ENCODE assay signal across 10 mouse cellular contexts in the genomic region with DNA sequence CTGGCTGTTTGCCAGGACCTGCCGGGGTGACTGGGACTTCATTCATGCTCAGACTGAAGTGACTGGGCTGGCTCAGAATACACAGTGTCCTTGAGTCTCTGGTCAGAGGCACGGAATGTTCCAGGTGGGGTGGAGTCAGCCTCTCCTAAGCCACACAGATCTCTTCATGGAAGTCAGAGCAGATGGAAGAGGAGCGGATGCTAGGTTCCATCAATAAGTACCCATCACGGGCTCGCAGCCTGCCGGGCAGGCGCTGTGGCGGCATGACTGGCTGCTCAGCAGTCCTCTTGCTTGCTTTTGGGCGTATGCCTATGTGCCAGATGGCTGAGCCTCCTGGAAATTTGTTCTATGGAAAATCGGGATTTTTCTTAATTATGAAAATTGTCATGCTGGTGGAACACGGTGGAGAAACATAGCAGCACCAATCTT. TPM values are rescaled to one million over a fixed set of nuclear protein-coding genes. Genes with fewer than 3 reads are reported as not detected.
DNase-seq lines count a peak whose midpoint lies in the region; ATAC-seq lines count a peak whose summit lies in the region.
"Had no signal": no experiment of that assay in that cellular context is flagged by ENCODE, and none has a peak within 500 bp of the region (broad histone marks: within the 10 kb centered on the region; RNA-seq: fewer than 3 reads in every experiment).

No protein-coding gene starts in this region.

- H3K9me3 ChIP-seq in hindbrain, embryonic 13.5 days, result no peaks in the 10 kb centered on the region
- H3K9me3 ChIP-seq in hindbrain, embryonic 10.5 days, result no peaks in the 10 kb centered on the region
- no peaks in the 10 kb centered on the region for H3K9me3 ChIP-seq in embryonic facial prominence, embryonic 10.5 days
- H3K9me3 ChIP-seq: embryonic facial prominence, embryonic 13.5 days; liver, embryonic 15.5 days had no signal

- no peak overlapping the region for H3K4me2 ChIP-seq in hindbrain, embryonic 13.5 days
- H3K4me2 ChIP-seq: embryonic facial prominence, embryonic 13.5 days; liver, embryonic 15.5 days had no signal

- peaks cover 13% of the 10 kb centered on the region for H3K27me3 ChIP-seq in hindbrain, embryonic 13.5 days
- H3K27me3 ChIP-seq in hindbrain, embryonic 10.5 days (ENCODE audit: insufficient read depth, poor library complexity, severe bottlenecking), result 0 out of 2 replicates have a peak, but pooled peaks cover 5% of the 10 kb centered on the region
- H3K27me3 ChIP-seq in embryonic facial prominence, embryonic 10.5 days (replicated peaks; ENCODE audit: low read depth, poor library complexity, severe bottlenecking), result no peaks in the 10 kb centered on the region; the same call in 1 of the 2 replicates
- H3K27me3 ChIP-seq: embryonic facial prominence, embryonic 13.5 days had no signal

- ATAC-seq in hindbrain, embryonic 13.5 days (ENCODE audit: low FRiP score), result no peak

- no peak for DNase-seq in hindbrain, embryonic 10.5 days (ENCODE audit: low spot score)
- DNase-seq in cerebellum, adult 8-10 months, result peak; percentile 92
- DNase-seq in layer of hippocampus, postnatal 14 days (ENCODE audit: low spot score in 2 of 2), result peak; percentile 84 to 93
- peak; percentile 67 to 80 for DNase-seq in right cerebral cortex, adult 2 months (ENCODE audit: low spot score in 2 of 2)
- no peak for DNase-seq in embryo, embryonic 9.5 days (ENCODE audit: extremely low spot score)
- no peak for DNase-seq in embryonic facial prominence, embryonic 10.5 days (ENCODE audit: low spot score)
- no peak for DNase-seq in heart, postnatal 36 days

- peak overlapping the region; percentile 56 for H3K27ac ChIP-seq in hindbrain, embryonic 13.5 days
- no peak overlapping the region for H3K27ac ChIP-seq in hindbrain, embryonic 10.5 days
- H3K27ac ChIP-seq in embryonic facial prominence, embryonic 10.5 days (replicated peaks), result no peak overlapping the region
- H3K27ac ChIP-seq: embryonic facial prominence, embryonic 13.5 days; liver, embryonic 15.5 days had no signal

- no peak overlapping the region for H3K4me3 ChIP-seq in hindbrain, embryonic 13.5 days
- H3K4me3 ChIP-seq in hindbrain, embryonic 10.5 days, result no peak overlapping the region
- H3K4me3 ChIP-seq in embryonic facial prominence, embryonic 10.5 days, result no peak overlapping the region
- H3K4me3 ChIP-seq: embryonic facial prominence, embryonic 13.5 days; liver, embryonic 15.5 days had no signal

- intact Hi-C loops in heart, postnatal 36 days (cut with DNase I), result no loop called here

- H3K4me1 ChIP-seq in hindbrain, embryonic 13.5 days (replicated peaks), result peaks cover 24% of the 10 kb centered on the region
- H3K4me1 ChIP-seq in hindbrain, embryonic 10.5 days (replicated peaks), result peaks cover 19% of the 10 kb centered on the region
- peaks cover 12% of the 10 kb centered on the region for H3K4me1 ChIP-seq in embryonic facial prominence, embryonic 10.5 days
- H3K4me1 ChIP-seq: liver, embryonic 15.5 days had no signal

- WGBS in hindbrain, embryonic 13.5 days, result 75% methylated on average over 11 of the region's 11 CpGs
- 90% methylated on average over 11 of the region's 11 CpGs for WGBS in hindbrain, embryonic 10.5 days
- 90% methylated on average over 11 of the region's 11 CpGs for WGBS in embryonic facial prominence, embryonic 10.5 days

- H3K9ac ChIP-seq in hindbrain, embryonic 13.5 days, result no peak overlapping the region
- H3K9ac ChIP-seq: embryonic facial prominence, embryonic 13.5 days; liver, embryonic 15.5 days had no signal

- no peaks in the 10 kb centered on the region for H3K36me3 ChIP-seq in hindbrain, embryonic 13.5 days
- H3K36me3 ChIP-seq in hindbrain, embryonic 10.5 days, result no peaks in the 10 kb centered on the region
- no peaks in the 10 kb centered on the region for H3K36me3 ChIP-seq in embryonic facial prominence, embryonic 10.5 days (replicated peaks)
- H3K36me3 ChIP-seq: embryonic facial prominence, embryonic 13.5 days; liver, embryonic 15.5 days had no signal

RNA-seq across cellular contexts. Expression of a gene that starts 32.6 kb away (rescaled TPM):
- polyA plus RNA-seq in hindbrain, embryonic 13.5 days (2015; fragmentation: Nextera tagmentation; extraction: Ambion mirVana), result 120 and 126 TPM in 2 replicates
- 89.7 and 98.6 TPM in 2 replicates for polyA plus RNA-seq in hindbrain, embryonic 10.5 days (2016; fragmentation: Nextera tagmentation; extraction: Ambion mirVana)
- 100 to 1,000 TPM; 129 to 130 TPM for total RNA-seq in layer of hippocampus, postnatal 14 days (2021)
- 72.4 and 74.2 TPM in 2 replicates for polyA plus RNA-seq in embryonic facial prominence, embryonic 10.5 days (2016; fragmentation: Nextera tagmentation; extraction: Ambion mirVana)
- total RNA-seq in heart, postnatal 36 days (2021), result 10 to 100 TPM; 51.5 to 54.2 TPM

Comparison
In these comparisons a context has a peak if more than half of its experiments do, and no peak if none do; other contexts are left out.
1. DNase-seq: peak in cerebellum, adult 8-10 months (single experiment), layer of hippocampus, postnatal 14 days (2 of 2) and right cerebral cortex, adult 2 months (2 of 2); none in hindbrain, embryonic 10.5 days (single experiment), embryo, embryonic 9.5 days (single experiment), embryonic facial prominence, embryonic 10.5 days (single experiment) and heart, postnatal 36 days (0 of 2).